Mouse (Mus musculus) heart, postnatal 0 days (tissue): Measurements from ENCODE around the gene Mrpl49. TPM values are rescaled to one million over a fixed set of nuclear protein-coding genes. Genes with fewer than 3 reads are reported as not detected.

ENCODE experiments used
- ATAC-seq: fragments of 200-750 bp; cut with Nextera tagmentation; 2 replicates; pipeline ENCODE4 v1.8.0; 2017; ENCODE audit warnings: low read depth, moderate number of reproducible peaks, moderate library complexity; ENCODE audit not compliant: insufficient read depth
- DNase-seq: peaks from one replicate; pipeline ENCODE4 v3.0.0-alpha.2; 2016; ENCODE audit warnings: low spot score
- H3K27ac ChIP-seq: fragments of 300-500 bp; sonication (generic); 2 replicates; pipeline ENCODE4 v1.5.1; 2014; ENCODE audit warnings: low read depth, mild to moderate bottlenecking
- H3K27me3 ChIP-seq: fragments of 300-500 bp; sonication (generic); 2 replicates; pipeline ENCODE4 v1.6.1; 2014; ENCODE audit warnings: low read length, mixed read lengths; ENCODE audit not compliant: control insufficient read depth, insufficient read depth
- H3K36me3 ChIP-seq: fragments of 300-500 bp; sonication (generic); replicated peaks from 2 replicates; pipeline ENCODE4 v1.6.1; 2014; ENCODE audit warnings: low read length, mixed read lengths; ENCODE audit not compliant: control insufficient read depth, insufficient read depth
- H3K4me1 ChIP-seq: fragments of 300-500 bp; sonication (generic); 2 replicates; pipeline ENCODE4 v1.6.1; 2014; ENCODE audit warnings: antibody characterized with exemption; ENCODE audit not compliant: control insufficient read depth, insufficient read depth
- H3K4me2 ChIP-seq: fragments of 300-500 bp; sonication (generic); 2 replicates; pipeline ENCODE4 v1.6.1; 2014; ENCODE audit warnings: low read depth, mild to moderate bottlenecking, low read length, moderate library complexity
- H3K4me3 ChIP-seq: fragments of 300-500 bp; sonication (generic); 2 replicates; pipeline ENCODE4 v1.5.1; 2014; ENCODE audit warnings: low read depth, low read length
- H3K9ac ChIP-seq: fragments of 300-500 bp; sonication (generic); replicated peaks from 2 replicates; pipeline ENCODE4 v1.6.1; 2014; ENCODE audit warnings: low read depth, low read length, mixed read lengths
- H3K9me3 ChIP-seq: fragments of 300-500 bp; sonication (generic); replicated peaks from 2 replicates; pipeline ENCODE4 v1.6.1; 2016; ENCODE audit warnings: low read length; ENCODE audit not compliant: control insufficient read depth
- CTCF ChIP-seq: IDR thresholded peaks from 2 replicates; pipeline ENCODE4 v1.5.1; 2016; ENCODE audit warnings: antibody characterized with exemption, control low read depth, low read depth
- EP300 ChIP-seq: IDR thresholded peaks from 2 replicates; pipeline ENCODE4 v1.6.1; 2016; ENCODE audit warnings: antibody characterized with exemption, low read depth
- WGBS: fragments of 180-500 bp; shearing (Covaris S2); extraction: QIAGEN DNeasy Blood & Tissue Kit; methylation state at CpG from one replicate; pipeline ENCODE4 v1.1.7; 2014; 5-methylcytosine and 5-hydroxymethylcytosine counted together
- polyA plus RNA-seq: library from polyadenylated mRNA; unstranded; fragments of >200 nt; fragmentation: Nextera tagmentation; extraction: Ambion mirVana; gene quantifications from 2 replicates; pipeline ENCODE4 v1.2.1, GENCODE M21; 2015
- total RNA-seq: library from RNA; depleted of rRNA; stranded (reverse); fragments of >200 nt; gene quantifications from 2 replicates; pipeline ENCODE4 v1.2.3, GENCODE M21; 2014; ENCODE audit warnings: low replicate concordance

The Mrpl49 gene
- total and polyA plus RNA-seq, 2 experiments from 2014 or later: 37.1 to 49.7 TPM

- no peaks in the 10 kb centered on the region for H3K27me3 ChIP-seq
- TF ChIP-seq EP300 (no peak), CTCF (no peak)
- no peak for ATAC-seq
These were observed 21.5 kb downstream of the Mrpl49 start for GRCm38 (mm10) chr19:6035966-6036585.

GRCm38 (mm10) chr19:6030520-6031280 is 26.9 kb downstream of the Mrpl49 start:
- TF ChIP-seq EP300 (no peak), CTCF (no peak)
- Histone ChIP-seq H3K4me1 (no peaks in the 10 kb centered on the region), H3K4me2 (no peak overlapping the region), H3K4me3 (no peak overlapping the region), H3K36me3 (no peaks in the 10 kb centered on the region), H3K9me3 (no peaks in the 10 kb centered on the region), H3K9ac (no peak overlapping the region), H3K27me3 (no peaks in the 10 kb centered on the region), H3K27ac (no peak overlapping the region)
- ATAC-seq (no peak), DNase-seq (no peak)
- 60% methylated on average over 14 of the region's 14 CpGs for WGBS

More at GRCm38 (mm10) chr19:6035966-6036585, 21.5 kb downstream of the Mrpl49 start:
- Histone ChIP-seq H3K36me3 (no peaks in the 10 kb centered on the region), H3K9ac (no peak overlapping the region), H3K4me3 (no peak overlapping the region), H3K27ac (no peak overlapping the region), H3K4me1 (no peaks in the 10 kb centered on the region), H3K9me3 (no peaks in the 10 kb centered on the region), H3K4me2 (no peak overlapping the region)
- DNase-seq: no peak
- WGBS: 68% methylated on average over 9 of the region's 9 CpGs

- no peak overlapping the region for H3K4me3 ChIP-seq
- no peak overlapping the region for H3K27ac ChIP-seq
- 73% methylated on average over 9 of the region's 9 CpGs for WGBS
- DNase-seq (no peak), ATAC-seq (no peak)
- TF ChIP-seq CTCF (no peak), EP300 (no peak)
- no peak overlapping the region for H3K9ac ChIP-seq
- H3K27me3 ChIP-seq: no peaks in the 10 kb centered on the region
- no peaks in the 10 kb centered on the region for H3K9me3 ChIP-seq
- H3K36me3 ChIP-seq: no peaks in the 10 kb centered on the region
- no peaks in the 10 kb centered on the region for H3K4me1 ChIP-seq
- H3K4me2 ChIP-seq: no peak overlapping the region
These were observed 28.2 kb downstream of the Mrpl49 start for GRCm38 (mm10) chr19:6029426-6029825.

GRCm38 (mm10) chr19:6028991-6029390 is 28.6 kb downstream of the Mrpl49 start:
- no peak overlapping the region for H3K27ac ChIP-seq

GRCm38 (mm10) chr19:6023930-6024329 is 33.7 kb downstream of the Mrpl49 start:
- H3K27me3 ChIP-seq: no peaks in the 10 kb centered on the region
- no peak overlapping the region for H3K27ac ChIP-seq
- no peaks in the 10 kb centered on the region for H3K36me3 ChIP-seq
- H3K4me2 ChIP-seq: no peak overlapping the region
- no peak overlapping the region for H3K4me3 ChIP-seq
- ATAC-seq (no peak), DNase-seq (no peak)
- TF ChIP-seq EP300 (no peak), CTCF (no peak)
- H3K9ac ChIP-seq: no peak overlapping the region
- WGBS: 67% methylated on average over 7 of the region's 7 CpGs
- H3K4me1 ChIP-seq: no peaks in the 10 kb centered on the region
- H3K9me3 ChIP-seq: no peaks in the 10 kb centered on the region

More at GRCm38 (mm10) chr19:6028991-6029390, 28.6 kb downstream of the Mrpl49 start:
- WGBS: 74% methylated on average over 6 of the region's 6 CpGs
- Histone ChIP-seq H3K9ac (no peak overlapping the region), H3K9me3 (no peaks in the 10 kb centered on the region), H3K36me3 (no peaks in the 10 kb centered on the region), H3K4me2 (no peak overlapping the region), H3K27me3 (no peaks in the 10 kb centered on the region), H3K4me3 (no peak overlapping the region), H3K4me1 (no peaks in the 10 kb centered on the region)
- TF ChIP-seq EP300: no peak
- no peak for TF ChIP-seq CTCF
- DNase-seq: no peak
- ATAC-seq: no peak
